Mouse (Mus musculus): ENCODE data around the gene Borcs7. TPM values are rescaled to one million over a fixed set of nuclear protein-coding genes. Genes with fewer than 3 reads are reported as not detected.

Borcs7 gene
- polyA plus RNA-seq, 3 experiments from 2014 or later = 6.0 to 10.8 (median 8.0) TPM

DNA sequence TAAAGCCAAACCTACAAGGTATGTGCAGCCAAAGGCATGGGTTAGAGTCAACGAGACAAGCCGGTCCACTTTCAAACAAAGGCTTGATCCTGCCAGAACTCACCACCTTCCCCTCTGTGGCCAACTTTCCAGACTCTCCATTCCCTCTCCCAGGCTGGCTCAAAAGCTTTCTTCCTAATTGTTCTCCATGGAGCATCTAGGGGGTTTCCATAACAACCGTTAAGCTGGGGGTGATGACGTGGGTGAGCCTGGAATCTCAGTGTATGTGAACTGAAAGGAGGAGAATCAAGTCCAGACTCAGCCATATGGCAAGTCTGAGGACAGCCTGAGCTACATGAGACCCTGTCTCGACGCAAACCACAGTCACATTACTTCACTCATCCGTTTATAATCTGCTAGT, 24.2 kb upstream of the Borcs7 start:
- no peak for ATAC-seq

DNA sequence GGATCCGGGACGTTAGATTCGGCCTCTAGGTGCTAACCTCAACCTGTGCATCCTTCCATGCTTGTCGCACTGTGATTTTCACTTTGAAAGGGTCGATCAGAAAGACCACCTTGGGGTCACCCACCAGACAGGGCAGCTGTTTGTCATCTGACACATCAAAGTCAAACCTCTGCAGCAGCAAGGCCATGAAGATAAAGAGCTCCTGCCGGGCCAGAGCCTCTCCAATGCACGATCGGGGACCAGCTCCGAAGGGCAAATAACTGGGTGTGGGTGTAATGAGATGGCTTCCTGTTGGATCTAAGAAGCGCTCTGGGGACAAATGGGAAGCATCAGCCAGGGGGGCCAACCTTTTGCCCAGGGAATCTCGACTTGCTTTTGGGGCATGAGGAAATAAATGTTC, 22.4 kb upstream of the Borcs7 start:
- ATAC-seq = no peak

DNA sequence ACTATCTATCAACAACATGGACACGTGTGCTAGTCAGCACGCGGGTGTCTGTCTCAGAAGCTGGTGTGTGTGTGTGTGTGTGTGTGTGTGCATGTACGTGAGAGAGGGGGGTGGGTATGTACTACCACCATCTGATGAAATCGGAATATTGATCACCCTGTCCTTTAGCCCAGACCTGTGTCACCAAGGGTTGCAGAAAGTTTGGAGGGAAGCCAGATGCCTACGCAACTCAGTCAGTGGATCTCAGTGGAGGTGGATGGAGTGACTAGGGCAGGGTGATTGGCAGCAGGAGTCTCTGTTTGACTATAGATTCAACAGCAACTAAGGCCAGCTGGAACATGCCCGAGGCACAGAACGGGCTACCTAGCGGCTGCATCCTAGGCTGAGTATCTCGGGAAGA, 21.4 kb upstream of the Borcs7 start:
- no peak for ATAC-seq

DNA sequence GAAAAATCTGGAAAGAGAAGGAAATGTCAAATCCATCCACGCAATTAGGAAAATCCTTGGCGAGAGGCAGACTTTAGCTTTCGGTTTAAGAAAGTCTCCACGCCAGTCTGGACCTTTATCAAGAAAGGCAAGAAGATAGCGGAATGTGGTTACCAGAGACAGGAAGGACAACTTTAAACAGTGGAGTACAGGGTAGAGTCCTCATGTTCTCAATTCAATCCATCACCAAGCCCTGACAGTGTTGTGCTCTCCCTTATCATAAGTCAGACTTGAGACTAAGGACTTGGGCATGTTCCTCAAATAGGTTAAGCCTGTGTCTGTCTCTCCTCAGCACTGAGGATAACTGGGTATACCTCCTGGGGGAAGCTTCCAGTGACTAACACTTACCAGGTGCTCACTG, 19.9 kb upstream of the Borcs7 start:
- no peak for ATAC-seq

DNA sequence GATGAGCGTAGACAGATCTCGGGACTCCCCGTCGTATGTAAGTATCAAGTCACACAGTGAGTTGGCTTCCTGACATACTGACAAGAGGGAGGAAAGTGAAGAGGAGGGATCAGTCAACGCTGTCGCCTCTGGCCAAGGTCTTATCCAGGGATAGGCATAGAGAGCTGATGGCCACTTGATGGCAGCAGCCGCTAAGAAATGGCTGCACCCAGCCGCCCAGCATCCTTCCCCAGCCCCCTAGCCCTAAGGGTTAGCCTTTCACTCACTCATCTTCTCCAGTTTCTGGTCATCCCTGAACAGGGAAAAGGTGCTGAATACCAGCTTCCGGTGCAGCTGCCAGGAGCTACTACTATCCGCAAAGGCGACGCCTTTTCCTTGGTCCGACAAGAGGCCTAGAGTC, 19.0 kb upstream of the Borcs7 start:
- no peak for ATAC-seq

DNA sequence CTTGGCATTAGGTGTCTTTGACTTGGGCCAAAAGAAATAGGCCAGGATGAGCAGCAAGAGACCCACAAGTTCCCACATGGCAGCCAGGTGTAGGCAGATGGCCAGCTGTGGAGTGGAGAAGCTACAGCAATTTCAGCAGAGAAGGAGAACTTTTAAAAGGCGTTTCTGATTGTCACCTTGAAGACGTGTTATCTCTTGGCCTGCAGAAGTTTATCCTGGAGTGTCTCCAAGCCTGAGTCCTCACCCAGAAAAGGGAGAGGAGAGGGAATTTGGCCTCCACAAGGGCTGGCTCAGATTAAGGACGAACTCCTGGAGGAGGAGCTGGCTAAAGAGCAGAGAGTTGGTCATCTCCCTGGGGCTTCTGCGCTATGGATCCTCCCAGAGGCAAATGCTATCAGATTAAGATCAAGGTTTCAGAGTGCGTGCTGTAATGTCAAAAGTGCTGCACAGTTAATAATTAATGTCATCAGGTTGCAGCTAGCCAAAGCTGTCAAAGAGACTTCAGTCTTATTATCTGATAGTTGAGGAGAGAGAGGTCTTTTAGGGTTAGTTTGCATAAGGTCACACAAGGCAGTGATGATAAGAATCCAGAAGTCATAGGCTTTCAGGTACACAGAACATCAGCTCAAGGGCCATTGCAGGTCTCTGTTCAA, 16.8 kb upstream of the Borcs7 start, which contains the start of gene Cyp17a1:
TSS of gene Cyp17a1 (minus strand) at position 407 of the 653 bp plus-strand sequence.
- no peak for ATAC-seq

DNA sequence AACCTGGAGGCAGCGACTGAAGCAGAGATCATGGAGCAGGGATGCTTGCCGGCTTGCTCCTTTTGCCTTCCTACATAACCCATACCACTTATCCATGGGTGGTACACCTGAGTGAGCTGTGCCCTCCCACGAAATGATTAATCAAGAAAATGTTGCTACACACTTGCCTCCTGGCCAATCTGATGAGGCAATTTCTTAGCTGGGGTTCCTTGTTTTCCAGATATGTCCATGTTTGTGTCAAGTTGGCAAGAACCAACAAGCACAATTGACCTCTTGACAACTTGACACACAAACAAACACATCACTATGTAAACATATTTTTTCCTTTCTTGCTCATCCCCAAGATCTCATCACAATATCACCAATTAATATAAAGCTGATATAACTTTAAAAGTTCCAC, 14.1 kb upstream of the Borcs7 start:
- ATAC-seq = no peak

DNA sequence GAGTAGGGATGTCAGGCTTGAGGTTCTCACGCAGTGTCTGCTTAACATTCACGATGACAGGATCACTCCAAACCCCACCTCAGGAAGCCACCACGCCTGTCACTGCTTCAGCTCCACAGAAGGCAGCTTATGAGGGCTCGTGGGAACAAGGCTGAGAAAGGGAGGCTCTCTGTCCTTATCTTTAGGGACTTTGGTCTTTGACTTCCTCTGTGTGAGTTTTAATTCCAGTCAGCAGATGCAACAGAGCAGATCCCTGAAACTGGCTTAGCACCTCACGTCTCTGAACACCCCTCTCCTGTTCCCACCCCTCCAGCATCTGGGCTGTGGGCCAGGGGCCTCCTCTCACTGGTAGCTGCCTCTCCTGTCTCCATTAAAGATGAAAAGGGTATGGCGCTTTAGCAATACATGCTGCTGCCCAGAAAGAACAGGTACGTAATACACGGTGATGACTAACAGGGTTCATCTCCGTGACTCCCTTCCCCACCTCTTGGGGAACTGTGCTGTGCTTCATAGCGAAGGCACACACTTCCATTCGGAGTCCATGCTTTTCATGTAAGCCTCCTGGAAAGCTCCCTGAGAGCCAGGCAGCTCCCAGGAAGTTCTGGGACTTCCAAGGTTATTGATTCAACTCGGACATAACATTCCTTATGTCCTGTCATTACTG, 9.9 kb upstream of the Borcs7 start:
- ATAC-seq = no peak

DNA sequence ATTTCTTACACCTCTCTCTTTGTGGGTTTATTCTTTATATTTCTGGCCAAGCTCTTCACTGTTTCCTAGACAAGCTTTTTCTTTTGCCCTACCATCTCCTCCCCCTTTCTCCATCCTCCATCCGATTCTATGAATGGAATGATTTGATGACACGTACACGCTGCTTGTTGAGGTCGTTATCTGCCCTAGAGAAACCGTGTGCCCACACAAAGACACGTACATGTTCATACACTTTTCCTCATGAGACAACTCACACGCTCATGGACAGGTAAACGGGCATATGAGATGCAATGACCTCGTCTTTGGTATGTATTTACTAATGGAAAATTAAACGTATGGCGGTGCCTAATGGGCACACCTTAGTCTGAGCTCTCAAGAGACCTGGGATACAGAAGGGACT, 681 bp downstream of the Borcs7 start:
- no peak for ATAC-seq

DNA sequence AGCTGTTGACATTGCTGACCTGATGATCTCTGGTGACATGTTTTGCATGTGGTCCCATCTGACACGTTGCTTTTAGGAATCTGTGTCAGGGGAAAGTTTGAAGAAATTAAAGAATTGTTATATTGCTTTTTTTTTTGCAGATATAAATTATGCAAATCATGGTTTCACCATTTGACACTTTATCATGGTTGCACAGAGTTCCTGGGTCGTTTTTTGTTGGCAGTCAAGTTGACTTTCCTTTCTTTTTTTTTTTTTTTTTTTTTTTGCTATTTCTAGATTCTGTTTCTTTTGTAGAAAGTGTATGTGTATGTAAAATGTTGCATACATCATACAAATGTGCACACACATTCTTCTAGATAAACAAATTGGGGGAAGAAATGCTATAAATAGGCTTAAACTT, 1.4 kb downstream of the Borcs7 start:
- no peak for ATAC-seq

DNA sequence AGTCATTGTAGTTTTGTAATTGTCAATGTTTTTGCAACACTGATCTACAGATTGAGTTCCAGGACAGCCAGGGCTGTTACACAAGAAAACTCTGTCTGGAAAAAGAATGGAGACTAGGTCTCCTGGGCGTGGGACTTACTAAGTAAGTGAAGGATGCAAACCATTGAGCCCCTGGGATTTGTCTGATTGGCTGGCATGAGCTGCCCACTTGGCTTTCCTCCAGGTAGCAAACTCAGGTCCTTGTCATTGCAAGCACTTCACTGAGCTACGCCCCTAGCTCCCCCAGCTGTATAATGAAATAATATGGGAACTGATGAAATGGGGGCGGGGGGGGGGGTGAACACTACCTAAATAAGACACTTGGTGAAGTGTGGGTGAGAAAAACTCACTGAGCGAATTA, 3.4 kb downstream of the Borcs7 start:
- no peak for ATAC-seq

DNA sequence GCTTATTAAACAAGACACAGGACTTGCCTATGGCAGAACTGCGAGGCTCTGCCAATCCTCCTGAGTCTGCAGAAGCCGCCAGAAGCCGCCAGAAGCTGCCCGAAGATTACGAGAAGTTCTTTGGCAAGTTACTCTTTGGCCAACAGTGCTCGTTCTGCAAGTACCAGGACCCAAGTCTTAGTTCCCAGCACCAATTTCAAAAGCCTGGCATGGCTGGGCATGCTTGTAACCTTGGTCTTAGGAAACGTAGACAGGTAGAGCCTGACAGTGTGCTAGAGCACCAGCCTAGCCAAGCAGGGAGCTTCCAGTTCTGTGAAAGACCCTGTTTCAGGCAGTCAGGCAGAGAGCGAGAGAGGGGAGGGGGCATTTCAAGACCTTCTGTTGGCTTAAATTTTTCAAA, 6.8 kb downstream of the Borcs7 start:
- no peak for ATAC-seq

DNA sequence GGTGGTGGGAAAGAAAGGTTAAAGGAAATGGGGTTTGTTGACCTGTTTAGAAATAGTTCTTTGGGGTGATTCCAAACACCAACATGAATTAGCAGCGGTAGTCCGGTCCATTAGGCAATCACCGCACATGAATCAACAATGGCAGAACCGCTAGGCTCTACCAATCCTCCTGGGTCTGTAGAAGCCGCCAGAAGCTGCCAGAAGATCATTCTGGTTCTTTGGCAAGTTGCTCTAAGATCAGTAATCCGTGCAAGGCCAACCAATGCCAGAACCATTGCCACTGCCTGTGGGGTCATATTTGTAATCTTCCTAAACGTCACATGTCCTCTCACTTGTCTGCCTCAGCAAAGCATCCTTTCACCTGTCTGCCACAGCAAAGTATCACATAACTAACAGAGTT, 7.2 kb downstream of the Borcs7 start:
- ATAC-seq = no peak

DNA sequence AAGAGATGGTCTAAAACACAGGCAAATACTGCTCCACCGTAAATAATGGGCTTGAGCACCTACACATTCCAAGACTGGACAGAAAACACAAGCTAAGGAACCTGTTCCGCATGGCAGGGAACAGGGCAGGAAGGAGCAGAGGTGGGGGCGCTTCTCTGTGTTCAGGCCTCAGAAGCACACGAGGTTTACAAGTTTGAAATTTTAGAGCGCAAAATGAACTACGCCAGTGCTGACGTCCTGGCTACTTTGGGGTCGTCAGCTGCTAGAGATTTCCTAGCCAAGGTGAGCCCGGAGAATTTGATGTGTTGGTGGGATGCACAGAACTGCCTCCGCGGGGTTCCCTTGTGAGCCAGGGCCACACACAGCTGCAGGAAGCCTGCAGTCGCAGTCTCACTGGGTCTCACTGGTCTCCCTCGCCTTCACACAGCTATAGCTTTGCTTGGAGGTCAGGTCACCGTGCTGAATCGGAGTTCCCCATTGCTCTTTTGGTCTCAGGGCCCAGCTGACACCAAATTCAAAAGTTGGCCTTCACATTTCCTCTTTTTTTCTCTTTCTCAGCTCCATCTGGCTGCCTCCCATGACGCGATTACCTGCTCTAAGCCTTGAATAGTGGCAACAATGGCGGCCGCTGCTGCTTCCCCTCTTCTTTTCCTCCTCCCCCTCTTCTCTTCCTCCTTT, 8.3 kb downstream of the Borcs7 start:
- ATAC-seq = no peak

DNA sequence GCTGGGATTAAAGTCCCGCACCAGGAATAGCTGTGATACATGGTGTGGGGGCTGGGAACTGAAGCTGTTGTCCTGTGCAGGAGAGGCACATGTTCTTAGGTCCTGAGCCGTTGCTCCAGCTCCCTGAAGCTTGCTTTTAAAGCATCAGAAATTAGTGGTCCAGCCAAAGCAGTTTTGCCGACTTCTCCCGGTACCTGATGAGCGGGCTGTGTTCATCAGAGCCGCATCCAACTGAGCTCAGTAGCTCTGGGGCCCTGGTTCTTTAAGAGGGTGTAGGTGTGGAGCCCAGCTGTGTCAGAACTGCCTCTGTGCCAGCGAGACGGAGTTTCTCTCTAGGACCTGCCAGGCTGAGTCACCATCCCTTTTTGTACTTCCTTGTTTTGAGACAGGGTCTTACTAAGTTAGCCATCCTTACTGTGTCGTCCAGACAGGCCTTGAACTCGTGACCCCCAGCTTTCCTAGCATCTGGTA, 9.3 kb downstream of the Borcs7 start:
- no peak for ATAC-seq

DNA sequence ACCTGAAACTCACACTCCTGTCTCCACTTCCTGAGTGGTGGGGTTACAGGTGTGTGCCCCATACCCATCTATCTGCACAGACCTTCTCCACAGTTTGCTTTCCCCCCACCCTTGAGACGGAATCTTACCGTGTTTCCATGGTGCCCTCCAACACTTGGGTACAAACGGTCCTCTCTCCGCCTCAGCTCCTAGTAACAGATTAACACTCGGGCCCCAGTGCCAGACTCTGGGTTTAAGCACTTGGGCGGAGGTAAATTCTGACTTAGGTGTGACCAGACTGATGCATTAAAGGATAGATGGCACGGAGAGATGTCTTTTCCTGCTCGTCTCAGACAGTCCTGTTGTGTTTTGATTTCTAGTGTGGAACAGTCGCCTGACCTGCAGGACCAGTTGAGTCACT, 11.4 kb downstream of the Borcs7 start:
- ATAC-seq = no peak

DNA sequence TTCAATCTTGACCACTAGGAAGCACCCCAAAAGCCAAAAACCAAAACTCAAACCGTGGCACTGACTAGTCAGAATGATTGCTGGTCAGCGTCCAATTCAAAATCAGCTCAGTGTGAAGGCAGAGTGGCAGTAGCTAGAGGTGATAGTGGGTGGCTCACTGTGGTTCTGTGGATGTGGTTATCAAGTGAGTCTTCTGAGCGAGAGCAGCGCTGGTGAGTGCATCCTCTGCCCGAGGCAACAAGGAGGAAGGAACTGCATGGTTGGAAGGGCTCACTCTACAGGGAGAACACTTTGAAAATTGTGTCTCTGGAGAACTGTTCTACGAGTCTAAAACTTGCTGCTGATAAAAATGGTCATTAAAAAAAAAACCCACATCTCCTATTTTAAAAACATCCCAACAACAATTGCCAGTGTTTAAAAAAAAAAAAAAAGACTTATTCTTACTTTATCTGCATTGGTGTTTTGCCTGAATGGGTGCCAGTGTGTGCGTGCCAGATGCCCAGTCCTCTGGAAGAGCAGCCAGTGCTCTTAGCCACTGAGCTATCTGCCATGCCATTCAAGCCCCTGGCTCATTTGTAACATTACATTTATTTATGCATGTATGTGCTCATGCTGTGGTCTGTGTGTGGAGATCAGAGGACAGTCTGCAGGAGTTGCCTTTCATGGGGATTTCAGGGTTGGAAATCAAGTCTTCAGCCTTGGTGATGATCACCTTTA, 16.2 kb downstream of the Borcs7 start:
- ATAC-seq = no peak

DNA sequence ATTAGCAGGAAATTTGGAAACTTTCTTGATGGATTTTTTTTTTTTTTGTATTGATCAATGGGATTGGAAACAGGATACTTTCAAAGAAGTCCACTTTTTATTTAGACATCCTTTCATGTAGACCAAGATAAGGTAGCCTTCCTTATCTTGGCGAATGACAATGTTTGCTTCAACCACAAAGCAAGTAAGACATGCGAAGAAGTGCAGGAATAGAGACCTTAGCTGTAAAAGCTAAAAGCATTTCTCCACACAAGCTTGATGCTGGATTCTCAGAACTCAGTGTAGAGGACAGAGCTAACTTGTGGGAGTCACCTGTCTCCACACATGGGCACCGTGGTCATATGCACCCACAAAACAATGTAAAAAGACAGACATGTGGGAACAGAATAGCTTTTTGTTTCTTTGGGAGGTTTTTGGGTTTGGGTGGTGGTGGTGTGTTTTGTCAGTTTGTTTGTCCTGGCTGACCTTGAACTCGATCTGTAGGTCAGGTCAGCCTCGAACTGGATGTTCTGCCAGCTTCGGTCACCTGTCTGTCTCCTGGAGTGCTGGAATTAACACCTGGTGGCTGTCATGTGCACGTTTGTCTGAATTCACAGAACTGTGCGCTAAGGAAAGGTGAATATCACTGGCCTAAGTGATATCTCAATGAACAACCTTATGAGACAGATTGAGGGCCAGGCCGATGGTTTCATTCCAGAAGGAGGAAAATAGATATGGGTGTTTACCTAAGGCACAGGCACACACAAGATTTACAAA, 17.0 kb downstream of the Borcs7 start:
- ATAC-seq = no peak

DNA sequence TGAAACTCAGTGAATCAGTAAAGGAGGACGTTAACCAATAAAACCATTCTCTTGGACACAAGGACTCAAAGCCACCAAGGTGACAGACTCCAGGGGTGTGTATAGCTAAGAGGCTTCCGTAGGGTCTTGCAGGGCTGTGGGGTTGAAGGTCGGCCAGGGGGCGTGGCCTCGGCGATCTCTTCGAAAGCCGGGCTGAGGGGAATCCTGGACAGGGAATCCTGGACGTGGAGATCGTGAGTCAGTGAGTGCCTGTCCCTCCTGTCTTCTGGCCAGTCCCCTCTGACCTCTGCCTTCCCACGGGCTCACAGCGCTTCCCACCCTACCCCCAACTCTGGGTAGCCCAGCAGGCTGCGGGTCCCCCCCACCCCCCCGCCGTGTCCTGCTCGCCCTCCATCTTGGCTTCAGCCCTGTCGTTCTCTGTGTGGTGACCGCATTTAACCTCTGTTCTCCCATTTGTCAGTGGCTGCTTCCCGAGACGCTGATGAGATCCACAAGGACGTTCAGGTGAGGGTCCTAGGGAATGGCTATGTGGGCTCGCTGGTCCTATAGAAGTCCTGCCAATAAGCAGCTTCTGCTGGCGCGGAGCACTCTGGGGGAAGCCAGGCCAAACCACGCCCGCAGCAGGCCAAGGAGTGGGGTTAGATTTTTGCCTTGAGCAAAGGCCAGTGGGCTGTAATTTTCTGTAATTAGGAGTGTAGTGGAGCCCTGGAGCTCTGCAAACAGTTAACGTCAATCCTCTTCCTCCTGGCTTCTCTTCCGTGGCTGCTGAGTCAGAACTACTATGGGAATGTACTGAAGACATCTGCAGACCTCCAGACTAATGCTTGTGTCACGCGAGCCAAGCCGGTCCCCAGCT, 17.8 kb downstream of the Borcs7 start, which contains the start of gene As3mt:
TSS of gene As3mt (plus strand) at position 163 of the 856 bp plus-strand sequence.
- no peak for ATAC-seq

DNA sequence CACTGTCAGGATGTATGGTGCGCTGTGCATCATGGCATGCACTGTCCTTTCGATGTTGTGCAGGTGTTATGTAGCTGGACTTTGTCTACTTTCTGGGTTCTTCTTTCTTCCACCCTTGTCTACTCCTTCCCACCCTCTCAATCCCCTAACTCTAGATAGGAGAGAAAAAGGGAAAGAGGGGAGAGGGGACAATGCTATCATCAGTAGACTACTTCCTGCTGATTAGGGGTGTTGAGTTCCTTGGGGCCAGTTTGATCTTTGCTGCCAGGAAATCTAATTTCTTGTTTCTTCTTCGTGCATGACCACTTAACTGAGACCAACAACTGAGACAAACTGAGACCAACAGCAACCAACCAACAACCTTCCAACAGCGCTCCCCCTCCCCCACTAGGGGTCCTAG, 20.9 kb downstream of the Borcs7 start:
- no peak for ATAC-seq

DNA sequence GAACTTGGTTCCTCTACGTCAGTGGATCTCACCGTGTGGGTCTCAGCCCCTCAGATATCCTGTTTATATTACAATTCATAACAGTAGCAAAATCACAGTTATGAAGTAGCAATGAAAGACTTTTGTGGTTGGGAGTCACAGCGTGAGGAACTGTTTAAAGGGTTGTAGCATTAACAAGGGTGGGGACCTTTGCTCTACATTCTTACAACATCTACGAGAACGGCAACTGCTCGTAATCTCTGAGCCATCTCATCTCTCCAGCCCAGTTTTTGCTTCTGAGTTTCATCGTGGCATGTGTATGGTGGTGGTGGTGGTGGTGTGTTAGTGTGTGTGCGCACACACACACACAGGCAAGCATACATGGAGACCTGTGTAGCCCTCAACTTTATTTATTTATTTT, 24.5 kb downstream of the Borcs7 start:
- no peak for ATAC-seq
